Mouse (Mus musculus) kidney, adult 2 months (tissue): ENCODE measurements around the gene Pgs1.

ENCODE experiments used
- CTCF ChIP-seq: fragments of 200-500 bp; conservative IDR thresholded peaks from 2 replicates; pipeline ENCODE4 v1.5.1; 2011; ENCODE audit warnings: low read depth, mild to moderate bottlenecking, control low read depth, low read length, moderate library complexity, mixed read lengths; ENCODE audit not compliant: insufficient read depth, insufficient read length
- POLR2A ChIP-seq: fragments of 200-500 bp; IDR thresholded peaks from one replicate; pipeline ENCODE4 v1.6.1; 2011; ENCODE audit warnings: low read depth, low read length, control low read depth

DNA sequence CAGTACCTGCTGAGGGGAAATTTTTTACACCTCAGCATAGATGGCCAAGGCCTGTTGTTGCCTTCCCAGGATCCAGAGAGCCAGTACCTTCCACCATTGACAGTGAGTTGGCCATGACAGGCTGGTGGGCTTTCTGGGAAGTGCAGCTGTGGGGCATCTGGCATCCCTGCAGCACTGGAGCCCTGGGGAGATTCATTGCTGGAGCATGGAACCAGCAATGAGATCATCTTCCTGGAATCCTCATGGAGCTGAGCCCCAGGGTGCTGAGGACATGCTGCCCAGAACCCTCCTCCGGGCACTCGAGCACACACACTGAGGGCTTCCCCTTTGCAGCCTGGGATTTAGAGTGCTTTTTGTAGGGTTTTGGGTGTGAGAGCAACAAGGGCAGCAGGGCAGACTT lies 9.2 kb downstream of the Pgs1 start:
- TF ChIP-seq CTCF (no peak), POLR2A (no peak)
